Mouse (Mus musculus) subcutaneous adipose tissue, adult 2 months (tissue): ENCODE results near the gene Tmem45b. TPM values are rescaled to one million over a fixed set of nuclear protein-coding genes. Genes with fewer than 3 reads are reported as not detected.

Source experiments
- polyA plus RNA-seq: library from polyadenylated mRNA; depleted of rRNA; stranded (reverse); fragments of >200 nt; gene quantifications from 2 replicates; pipeline ENCODE4 v1.2.3, GENCODE M21; 2012; ENCODE audit warnings: low replicate concordance; rRNA removed

The Tmem45b gene
- polyA plus RNA-seq: 191 and 323 TPM in 2 replicates

DNA sequence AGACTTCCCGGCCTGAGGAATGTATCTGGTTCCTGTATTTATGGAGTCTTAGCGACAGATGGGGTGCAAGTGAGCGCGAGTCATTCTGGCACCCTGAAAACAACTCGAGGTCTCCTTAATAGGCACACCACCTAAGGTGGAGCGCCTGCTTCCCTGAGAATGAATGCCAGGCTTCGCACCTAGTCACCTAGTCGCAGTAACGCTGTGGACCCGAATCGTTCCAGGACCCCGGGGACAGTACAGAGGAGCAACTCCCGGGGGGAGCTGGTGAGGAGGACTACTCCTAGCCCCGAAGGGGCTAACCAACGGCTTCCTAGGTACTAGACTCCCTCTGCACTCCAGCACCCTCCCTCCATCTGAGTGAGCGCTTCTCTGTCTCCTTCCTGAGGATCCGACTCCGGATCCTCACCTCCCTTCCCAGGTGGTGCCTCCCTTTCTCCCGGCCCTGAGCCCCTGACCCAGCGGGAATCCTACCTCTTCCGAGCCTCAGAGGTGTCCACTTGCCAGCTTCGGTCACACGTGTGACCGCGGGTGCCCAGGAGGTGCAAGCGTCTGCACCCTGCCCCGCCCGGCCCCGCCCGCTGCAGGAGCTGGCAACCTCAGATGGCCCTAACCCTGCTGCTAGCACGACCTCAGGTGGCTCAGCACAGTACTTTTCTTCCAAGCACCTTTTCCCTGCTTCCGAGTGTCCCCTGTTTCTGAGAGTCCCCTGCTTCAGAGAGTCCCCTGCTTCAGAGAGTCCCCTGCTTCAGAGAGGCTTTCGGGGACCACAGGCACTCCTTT is at the start of gene Tmem45b:
Gene Tmem45b (minus strand): TSS at position 771 of the 783 bp plus-strand sequence.

DNA sequence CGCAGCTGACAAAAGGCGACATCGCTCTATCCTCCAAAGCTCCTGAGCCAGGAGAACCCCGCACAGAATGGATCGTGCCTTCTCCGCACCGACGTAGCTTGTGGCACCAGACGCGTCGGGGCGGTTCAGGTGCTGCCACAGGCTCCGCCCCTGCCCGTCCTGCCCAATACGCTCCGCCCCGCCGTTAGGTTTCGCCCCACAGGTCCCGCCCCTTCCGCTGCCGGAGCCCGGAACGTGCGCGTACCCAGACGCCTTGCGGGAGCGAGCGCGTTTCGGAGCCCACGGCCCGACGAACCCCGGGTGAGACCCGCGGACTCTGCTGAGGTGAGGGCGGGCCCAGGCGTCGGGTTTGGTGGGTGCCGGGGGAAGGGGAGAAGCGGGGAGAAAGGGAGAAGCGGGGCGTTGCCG is 78.3 kb downstream of the Tmem45b start, which contains the start of gene Nfrkb:
Gene Nfrkb (plus strand): TSS at position 246 of the 408 bp plus-strand sequence.

Other genes starting within 250 kb of the Tmem45b start
- 6.7 and 9.6 TPM in 2 replicates for gene Prdm10, start 183.9 kb downstream of the Tmem45b start, polyA plus RNA-seq
- gene Nfrkb, start 78.3 kb downstream of the Tmem45b start, polyA plus RNA-seq: 21.4 and 25.3 TPM in 2 replicates